9 mouse cellular contexts compared by ENCODE assay signal in genomic region chr10:62216595-62216994, GRCm38 (mm10). TPM values are rescaled to one million over a fixed set of nuclear protein-coding genes. Genes with fewer than 3 reads are reported as not detected.
DNase-seq lines count a peak whose midpoint lies in the region; TF ChIP-seq lines count a peak whose summit lies in the region.
"Had no signal": no experiment of that assay in that cellular context is flagged by ENCODE, and none has a peak within 500 bp of the region (broad histone marks: within the 10 kb centered on the region; RNA-seq: fewer than 3 reads in every experiment).

No protein-coding gene starts in this region.

- no peak for TF ChIP-seq POLR2A in brain, embryonic 14.5 days (IDR thresholded peaks at IDR 0.05; ENCODE audit: borderline replicate concordance, extremely low read depth, insufficient read depth, insufficient read length, poor library complexity, severe bottlenecking)
- no peak for TF ChIP-seq POLR2A in myocyte (IDR thresholded peaks at IDR 0.05; ENCODE audit: insufficient read length, low read depth)

- DNase-seq in adrenal gland, postnatal 10 days, result peak; percentile 38
- no peak for DNase-seq in adrenal gland, adult 18-20 months (ENCODE audit: low spot score in 2 of 2)
- DNase-seq in brain, embryonic 14.5 days (ENCODE audit: low read depth), result peak; percentile 32
- DNase-seq in heart, embryonic 10.5 days (ENCODE audit: low spot score), result no peak
- DNase-seq in kidney, postnatal 25 days, result peak; percentile 47 to 75
- DNase-seq in right cerebral cortex, postnatal 36 days (ENCODE audit: low spot score in 2 of 2), result no peak
- DNase-seq in right cerebral cortex, adult 2 months (ENCODE audit: low spot score in 2 of 2), result no peak

- no peak overlapping the region for H3K4me3 ChIP-seq in heart, embryonic 10.5 days
- no peak overlapping the region for H3K4me3 ChIP-seq in myocyte
- H3K4me3 ChIP-seq: megakaryocyte, embryonic 14.5 days had no signal

- no peak overlapping the region for H3ac ChIP-seq in myocyte (ENCODE audit: control insufficient read depth, insufficient read length)

- H3K27me3 ChIP-seq in heart, embryonic 10.5 days (ENCODE audit: insufficient read depth, poor library complexity, severe bottlenecking), result no peaks in the 10 kb centered on the region
- no peaks in the 10 kb centered on the region for H3K27me3 ChIP-seq in myocyte (ENCODE audit: control insufficient read depth, insufficient read depth, insufficient read length)

- H3K9me3 ChIP-seq in heart, embryonic 10.5 days, result no peaks in the 10 kb centered on the region
- H3K9me3 ChIP-seq: megakaryocyte, embryonic 14.5 days had no signal

- no peak overlapping the region for H3K4me2 ChIP-seq in myocyte (ENCODE audit: low read depth)

- WGBS in heart, embryonic 10.5 days, result 37% methylated on average over 5 of the region's 5 CpGs

- H3K27ac ChIP-seq in heart, embryonic 10.5 days, result peak overlapping the region; percentile 70

- TF ChIP-seq CTCF in brain, embryonic 14.5 days (IDR thresholded peaks at IDR 0.05; ENCODE audit: borderline replicate concordance, extremely low read depth, insufficient read depth, insufficient read length), result no peak

- no peaks in the 10 kb centered on the region for H3K79me2 ChIP-seq in myocyte (ENCODE audit: control insufficient read depth, insufficient read depth)

- H3K4me1 ChIP-seq in heart, embryonic 10.5 days, result peaks cover 26% of the 10 kb centered on the region

- no peaks in the 10 kb centered on the region for H3K36me3 ChIP-seq in heart, embryonic 10.5 days
- no peaks in the 10 kb centered on the region for H3K36me3 ChIP-seq in myocyte (ENCODE audit: control insufficient read depth, insufficient read depth)

TF ChIP-seq in myocyte, 11 proteins besides CTCF, POLR2A, EP300 and RAD21:
- TF ChIP-seq MYOD1 (IDR thresholded peaks at IDR 0.05; ENCODE audit: control insufficient read depth in 1 of 3, insufficient read length in 2 of 3, low read depth in 2 of 3), result peak; percentile 25 to 97 (median 75)
- TF ChIP-seq USF1 (IDR thresholded peaks at IDR 0.05; ENCODE audit: low read depth), result no peak
- peak; percentile 61 to 97 (median 86) for TF ChIP-seq MYOG (IDR thresholded peaks at IDR 0.05; ENCODE audit: control insufficient read depth in 1 of 3, insufficient read depth in 1 of 3, insufficient read length in 2 of 3, low read depth in 2 of 3)
- peak; percentile 85 for TF ChIP-seq TCF12 (IDR thresholded peaks at IDR 0.05; ENCODE audit: insufficient read depth, poor library complexity, severe bottlenecking)
- no peak for TF ChIP-seq CEBPB (IDR thresholded peaks at IDR 0.05; ENCODE audit: insufficient read depth, poor library complexity, severe bottlenecking)
- no peak for TF ChIP-seq POLR2AphosphoS2 (IDR thresholded peaks at IDR 0.05; ENCODE audit: insufficient read length, low read depth)
- no peak for TF ChIP-seq E2F4 (IDR thresholded peaks at IDR 0.05; ENCODE audit: insufficient read depth)
- no peak for TF ChIP-seq MAX (IDR thresholded peaks at IDR 0.05; ENCODE audit: low read depth)
- no peak for TF ChIP-seq SRF (IDR thresholded peaks at IDR 0.05; ENCODE audit: control insufficient read depth, insufficient read length, low read depth)
- TF ChIP-seq TCF3 (IDR thresholded peaks at IDR 0.05; ENCODE audit: insufficient read length, low read depth), result peak; percentile 79

RNA-seq across cellular contexts. Expression of gene Tspan15, which starts 14.5 kb away (rescaled TPM):
- total RNA-seq in adrenal gland, postnatal 10 days (2021), result 10 to 100 TPM; 16.4 to 23.6 TPM
- total RNA-seq in adrenal gland, adult 18-20 months (2021), result 10 to 100 TPM; 17.9 to 18.9 TPM
- 18.6 and 19.0 TPM in 2 replicates for polyA plus RNA-seq in brain, embryonic 14.5 days (2012; rRNA removed)
- 7.7 and 13.9 TPM in 2 replicates for polyA plus RNA-seq in heart, embryonic 10.5 days (2016; fragmentation: Nextera tagmentation; extraction: Ambion mirVana)
- polyA plus RNA-seq in myocyte (2012; fragmentation: generic; extraction: Trizol), result 18.7 TPM

RNA-seq across cellular contexts. Expression of gene Tacr2, which starts 35.6 kb away (rescaled TPM):
- 1 to 10 TPM; 9.0 to 9.5 TPM for total RNA-seq in adrenal gland, postnatal 10 days (2021)
- 10 to 100 TPM; 13.0 to 50.3 TPM for total RNA-seq in adrenal gland, adult 18-20 months (2021)
- polyA plus RNA-seq in brain, embryonic 14.5 days (2012; rRNA removed), result not detected in 2 replicates
- not detected in 2 replicates for polyA plus RNA-seq in heart, embryonic 10.5 days (2016; fragmentation: Nextera tagmentation; extraction: Ambion mirVana)
- 0.05 TPM for polyA plus RNA-seq in myocyte (2012; fragmentation: generic; extraction: Trizol)

Comparison
In these comparisons a context has a peak if more than half of its experiments do, and no peak if none do; other contexts are left out.
1. DNase-seq: peak in adrenal gland, postnatal 10 days (single experiment), brain, embryonic 14.5 days (single experiment) and kidney, postnatal 25 days (2 of 2); none in adrenal gland, adult 18-20 months (0 of 2), heart, embryonic 10.5 days (single experiment), right cerebral cortex, postnatal 36 days (0 of 2) and right cerebral cortex, adult 2 months (0 of 2).